Mouse (Mus musculus) forebrain, embryonic 16.5 days (tissue): ENCODE measurements around the gene Med15. TPM values are rescaled to one million over a fixed set of nuclear protein-coding genes. Genes with fewer than 3 reads are reported as not detected.

Experiments used
- ATAC-seq: fragments of 200-750 bp; cut with Nextera tagmentation; 2 replicates; pipeline ENCODE4 v1.8.0; 2017; ENCODE audit warnings: mild to moderate bottlenecking, moderate library complexity
- H3K27ac ChIP-seq: fragments of 300-500 bp; sonication (generic); 2 replicates; pipeline ENCODE4 v1.5.1; 2014; ENCODE audit warnings: low read length, control low read depth
- H3K27me3 ChIP-seq: fragments of 300-500 bp; sonication (generic); replicated peaks from 2 replicates; pipeline ENCODE4 v1.6.1; 2014; ENCODE audit warnings: low read length; ENCODE audit not compliant: control insufficient read depth, insufficient read depth
- H3K36me3 ChIP-seq: fragments of 300-500 bp; sonication (generic); 2 replicates; pipeline ENCODE4 v1.6.1; 2014; ENCODE audit not compliant: control insufficient read depth, insufficient read depth
- H3K4me1 ChIP-seq: fragments of 300-500 bp; sonication (generic); replicated peaks from 2 replicates; pipeline ENCODE4 v1.6.1; 2014; ENCODE audit warnings: low read length; ENCODE audit not compliant: control insufficient read depth, insufficient read depth
- H3K4me2 ChIP-seq: fragments of 300-500 bp; sonication (generic); 2 replicates; pipeline ENCODE4 v1.6.1; 2014; ENCODE audit warnings: mild to moderate bottlenecking, low read length, control low read depth
- H3K4me3 ChIP-seq: fragments of 300-500 bp; sonication (generic); replicated peaks from 2 replicates; pipeline ENCODE4 v1.5.1; 2014; ENCODE audit warnings: mild to moderate bottlenecking, low read length, control low read depth
- H3K9ac ChIP-seq: fragments of 300-500 bp; sonication (generic); replicated peaks from 2 replicates; pipeline ENCODE4 v1.6.1; 2014; ENCODE audit warnings: low read depth, low read length, control low read depth
- H3K9me3 ChIP-seq: fragments of 300-500 bp; sonication (generic); 2 replicates; pipeline ENCODE4 v1.6.1; 2016; ENCODE audit warnings: low read length; ENCODE audit not compliant: control insufficient read depth
- WGBS: fragments of 180-500 bp; shearing (Covaris S2); extraction: QIAGEN DNeasy Blood & Tissue Kit; methylation state at CpG from one replicate; pipeline ENCODE4 v1.1.7; 2014; 5-methylcytosine and 5-hydroxymethylcytosine counted together
- polyA plus RNA-seq: library from polyadenylated mRNA; unstranded; fragments of >200 nt; fragmentation: Nextera tagmentation; extraction: Ambion mirVana; gene quantifications from 2 replicates; pipeline ENCODE4 v1.2.1, GENCODE M21; 2015

Med15 gene
- polyA plus RNA-seq, 1 experiment from 2014 or later: 50.1 TPM

GRCm38 (mm10) chr16:17669886-17670285, 62.8 kb downstream of the Med15 start:
- no peak overlapping the region for H3K4me2 ChIP-seq
- no peak for ATAC-seq
- H3K27me3 ChIP-seq: no peaks in the 10 kb centered on the region
- H3K9ac ChIP-seq: no peak overlapping the region
- peaks cover 13% of the 10 kb centered on the region for H3K36me3 ChIP-seq
- H3K9me3 ChIP-seq: no peaks in the 10 kb centered on the region
- no peak overlapping the region for H3K27ac ChIP-seq
- no peak overlapping the region for H3K4me3 ChIP-seq
- H3K4me1 ChIP-seq: no peaks in the 10 kb centered on the region

- Histone ChIP-seq H3K4me2 (no peak overlapping the region), H3K36me3 (peaks cover 10% of the 10 kb centered on the region)
- no peak for ATAC-seq
Observed at GRCm38 (mm10) chr16:17665568-17665967, 67.1 kb downstream of the Med15 start.

GRCm38 (mm10) chr16:17656212-17656871, 76.3 kb downstream of the Med15 start:
- Histone ChIP-seq H3K4me2 (no peak overlapping the region), H3K36me3 (peaks cover 13% of the 10 kb centered on the region), H3K9ac (no peak overlapping the region), H3K27ac (no peak overlapping the region), H3K9me3 (no peaks in the 10 kb centered on the region), H3K4me3 (no peak overlapping the region), H3K27me3 (no peaks in the 10 kb centered on the region), H3K4me1 (no peaks in the 10 kb centered on the region)
- no peak for ATAC-seq
- WGBS: 95% methylated on average over 5 of the region's 5 CpGs

More at GRCm38 (mm10) chr16:17665568-17665967, 67.1 kb downstream of the Med15 start:
- Histone ChIP-seq H3K27ac (no peak overlapping the region), H3K27me3 (no peaks in the 10 kb centered on the region), H3K9ac (no peak overlapping the region), H3K9me3 (no peaks in the 10 kb centered on the region), H3K4me1 (no peaks in the 10 kb centered on the region), H3K4me3 (no peak overlapping the region)

GRCm38 (mm10) chr16:17654188-17654795, 78.4 kb downstream of the Med15 start:
- H3K4me3 ChIP-seq: no peak overlapping the region
- H3K4me2 ChIP-seq: no peak overlapping the region
- H3K4me1 ChIP-seq: no peaks in the 10 kb centered on the region
- no peaks in the 10 kb centered on the region for H3K9me3 ChIP-seq
- peaks cover 13% of the 10 kb centered on the region for H3K36me3 ChIP-seq
- ATAC-seq: no peak
- 90% methylated on average over 4 of the region's 4 CpGs for WGBS
- H3K9ac ChIP-seq: no peak overlapping the region
- H3K27ac ChIP-seq: no peak overlapping the region
- no peaks in the 10 kb centered on the region for H3K27me3 ChIP-seq

- Histone ChIP-seq H3K4me3 (no peak overlapping the region), H3K27me3 (no peaks in the 10 kb centered on the region), H3K9ac (no peak overlapping the region), H3K27ac (no peak overlapping the region), H3K4me1 (no peaks in the 10 kb centered on the region), H3K9me3 (no peaks in the 10 kb centered on the region), H3K36me3 (peaks cover 13% of the 10 kb centered on the region), H3K4me2 (no peak overlapping the region)
- WGBS: 91% methylated on average over 5 of the region's 5 CpGs
- ATAC-seq: no peak
Observed at GRCm38 (mm10) chr16:17653601-17654000, 79.1 kb downstream of the Med15 start.

- 96% methylated on average over 4 of the region's 4 CpGs for WGBS
Observed at GRCm38 (mm10) chr16:17652607-17653006, 80.1 kb downstream of the Med15 start.

GRCm38 (mm10) chr16:17650711-17651110, 82.0 kb downstream of the Med15 start:
- Histone ChIP-seq H3K4me3 (no peak overlapping the region), H3K4me1 (peaks cover 8% of the 10 kb centered on the region), H3K9me3 (no peaks in the 10 kb centered on the region), H3K4me2 (no peak overlapping the region), H3K36me3 (peaks cover 11% of the 10 kb centered on the region), H3K9ac (no peak overlapping the region), H3K27ac (no peak overlapping the region), H3K27me3 (no peaks in the 10 kb centered on the region)
- no peak for ATAC-seq
- 91% methylated on average over 1 of the region's 1 CpGs for WGBS

More at GRCm38 (mm10) chr16:17652607-17653006, 80.1 kb downstream of the Med15 start:
- peaks cover 11% of the 10 kb centered on the region for H3K36me3 ChIP-seq
- H3K4me1 ChIP-seq: no peaks in the 10 kb centered on the region
- H3K27ac ChIP-seq: no peak overlapping the region
- no peaks in the 10 kb centered on the region for H3K9me3 ChIP-seq
- no peak for ATAC-seq
- H3K9ac ChIP-seq: no peak overlapping the region
- H3K27me3 ChIP-seq: no peaks in the 10 kb centered on the region
- H3K4me2 ChIP-seq: no peak overlapping the region
- H3K4me3 ChIP-seq: no peak overlapping the region

GRCm38 (mm10) chr16:17649925-17650605, 82.6 kb downstream of the Med15 start:
- H3K27ac ChIP-seq: no peak overlapping the region
- H3K9me3 ChIP-seq: no peaks in the 10 kb centered on the region
- no peaks in the 10 kb centered on the region for H3K27me3 ChIP-seq
- H3K4me3 ChIP-seq: no peak overlapping the region
- H3K36me3 ChIP-seq: peaks cover 8% of the 10 kb centered on the region
- peaks cover 8% of the 10 kb centered on the region for H3K4me1 ChIP-seq
- no peak overlapping the region for H3K9ac ChIP-seq
- no peak for ATAC-seq
- H3K4me2 ChIP-seq: no peak overlapping the region
- 84% methylated on average over 16 of the region's 16 CpGs for WGBS

- Histone ChIP-seq H3K4me3 (no peak overlapping the region), H3K4me2 (no peak overlapping the region), H3K36me3 (peaks cover 1% of the 10 kb centered on the region; the same call in 1 of the 2 replicates), H3K27ac (no peak overlapping the region), H3K4me1 (peaks cover 8% of the 10 kb centered on the region), H3K27me3 (no peaks in the 10 kb centered on the region), H3K9me3 (no peaks in the 10 kb centered on the region), H3K9ac (no peak overlapping the region)
- ATAC-seq: no peak
- WGBS: 87% methylated on average over 10 of the region's 10 CpGs
Observed at GRCm38 (mm10) chr16:17647566-17648340, 84.9 kb downstream of the Med15 start.
